ENCODE assay signal across 8 mouse cellular contexts in the genomic region with DNA sequence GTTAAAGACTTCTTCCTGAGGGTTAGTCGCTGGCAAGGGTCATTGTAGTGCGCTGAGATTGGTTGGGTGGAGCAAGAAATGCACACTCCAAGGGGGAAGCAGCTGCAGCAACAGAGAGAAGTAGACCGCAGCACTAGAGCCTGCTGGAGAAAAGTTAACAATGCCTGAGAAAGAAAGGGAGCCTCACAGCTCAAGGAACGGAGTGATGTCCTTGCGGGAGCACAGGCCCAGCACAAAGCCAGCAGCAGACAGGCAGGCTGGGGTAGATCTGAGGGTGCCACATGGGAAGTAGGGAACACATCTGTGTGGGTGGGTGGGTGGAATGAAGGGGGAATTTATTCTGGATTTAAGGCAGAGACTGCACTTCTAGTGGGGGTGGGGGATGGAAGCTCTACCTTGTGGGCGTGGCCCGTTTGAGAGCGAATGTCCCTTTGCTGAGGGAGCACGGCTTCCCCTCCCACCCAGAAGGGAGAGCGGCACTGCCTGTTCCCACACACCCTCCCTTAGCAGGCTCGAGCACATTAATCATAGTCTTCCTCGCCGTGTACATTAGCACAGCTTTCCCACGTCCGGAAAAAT. TPM values are rescaled to one million over a fixed set of nuclear protein-coding genes. Genes with fewer than 3 reads are reported as not detected.
A peak's percentile ranks its signal among the peaks of the same experiment; 100 is the strongest.
DNase-seq lines count a peak whose midpoint lies in the region; ATAC-seq and TF ChIP-seq lines count a peak whose summit lies in the region.

No protein-coding gene starts in this region.

- H3K4me1 ChIP-seq in spleen, adult 2 months (ENCODE audit: control insufficient read depth, insufficient read depth, insufficient read length) = no peaks in the 10 kb centered on the region
- peaks cover 16% of the 10 kb centered on the region; the same call in 1 of the 2 replicates for H3K4me1 ChIP-seq in heart, embryonic 10.5 days
- H3K4me1 ChIP-seq in liver, embryonic 11.5 days (replicated peaks; ENCODE audit: control insufficient read depth, insufficient read depth, low read length) = peaks cover 2% of the 10 kb centered on the region; the same call in 1 of the 2 replicates
- H3K4me1 ChIP-seq in midbrain, embryonic 16.5 days (ENCODE audit: control insufficient read depth, insufficient read depth, low read length) = peaks cover 22% of the 10 kb centered on the region

- H3K4me2 ChIP-seq in liver, embryonic 11.5 days = peak overlapping the region; percentile 70
- peak overlapping the region; percentile 81 for H3K4me2 ChIP-seq in midbrain, embryonic 16.5 days (ENCODE audit: low read length)

- peak overlapping the region; percentile 40; the same call in 1 of the 2 replicates for H3K4me3 ChIP-seq in spleen, adult 2 months (ENCODE audit: extremely low read depth, insufficient read depth, insufficient read length)
- H3K4me3 ChIP-seq in heart, embryonic 10.5 days = peak overlapping the region; percentile 61
- peak overlapping the region; percentile 39 for H3K4me3 ChIP-seq in liver, embryonic 11.5 days (ENCODE audit: low read depth, low read length)
- peak overlapping the region; percentile 41 for H3K4me3 ChIP-seq in midbrain, embryonic 16.5 days (ENCODE audit: low read depth, low read length)

- H3K9ac ChIP-seq in liver, embryonic 11.5 days (ENCODE audit: low read depth, low read length) = peak overlapping the region; percentile 37; the same call in 1 of the 2 replicates
- H3K9ac ChIP-seq in midbrain, embryonic 16.5 days (ENCODE audit: low read depth, low read length) = peak overlapping the region; percentile 65

- 8% methylated on average over 15 of the region's 15 CpGs for WGBS in spleen, adult 2 months
- 1% methylated on average over 15 of the region's 15 CpGs for WGBS in heart, embryonic 10.5 days
- 3% methylated on average over 15 of the region's 15 CpGs for WGBS in liver, embryonic 11.5 days
- WGBS in midbrain, embryonic 16.5 days = under 1% methylated on average over 15 of the region's 15 CpGs

- peak; percentile 66; the same call in 1 of the 2 replicates for ATAC-seq in liver, embryonic 11.5 days (replicated peaks; ENCODE audit: low FRiP score)
- peak; percentile 86 for ATAC-seq in midbrain, embryonic 16.5 days

- no peak overlapping the region for H3K27ac ChIP-seq in spleen, adult 2 months (ENCODE audit: insufficient read depth, low read length)
- H3K27ac ChIP-seq in heart, embryonic 10.5 days = peak overlapping the region; percentile 62
- H3K27ac ChIP-seq in liver, embryonic 11.5 days (ENCODE audit: low read depth, low read length) = no peak overlapping the region
- peak overlapping the region; percentile 98 for H3K27ac ChIP-seq in midbrain, embryonic 16.5 days (ENCODE audit: low read length)

- no peaks in the 10 kb centered on the region for H3K36me3 ChIP-seq in spleen, adult 2 months (ENCODE audit: control insufficient read depth, insufficient read depth, low read length)
- no peaks in the 10 kb centered on the region for H3K36me3 ChIP-seq in heart, embryonic 10.5 days
- no peaks in the 10 kb centered on the region for H3K36me3 ChIP-seq in liver, embryonic 11.5 days (ENCODE audit: control insufficient read depth, insufficient read depth, low read length)
- no peaks in the 10 kb centered on the region for H3K36me3 ChIP-seq in midbrain, embryonic 16.5 days (ENCODE audit: control insufficient read depth, insufficient read depth, low read length)

- no peak for TF ChIP-seq POLR2A in spleen, adult 2 months (IDR thresholded peaks at IDR 0.05; ENCODE audit: low read depth, low read length)

- TF ChIP-seq CTCF in spleen, adult 2 months (IDR thresholded peaks at IDR 0.05; ENCODE audit: extremely low read depth, insufficient read depth, insufficient read length, insufficient replicate concordance) = no peak

- no peak for DNase-seq in spleen, adult 2 months (ENCODE audit: low read depth in 1 of 2, low spot score in 2 of 2)
- DNase-seq in spleen, adult 18-20 months = no peak
- DNase-seq in embryo, embryonic 11 days = peak; percentile 85
- DNase-seq in heart, embryonic 10.5 days (ENCODE audit: low spot score) = peak; percentile 78
- DNase-seq in kidney, postnatal 14 days = peak; percentile 46
- DNase-seq in liver, embryonic 11.5 days (ENCODE audit: low spot score) = peak; percentile 42
- peak; percentile 10 for DNase-seq in urinary bladder, postnatal 25 days (ENCODE audit: low spot score)

- H3K9me3 ChIP-seq in heart, embryonic 10.5 days = no peaks in the 10 kb centered on the region
- H3K9me3 ChIP-seq in liver, embryonic 11.5 days (ENCODE audit: control insufficient read depth, low read length) = no peaks in the 10 kb centered on the region
- H3K9me3 ChIP-seq in midbrain, embryonic 16.5 days (replicated peaks; ENCODE audit: control insufficient read depth, low read length, poor library complexity, severe bottlenecking) = no peaks in the 10 kb centered on the region

- peaks cover 1% of the 10 kb centered on the region; the same call in 1 of the 2 replicates for H3K27me3 ChIP-seq in spleen, adult 2 months (ENCODE audit: control insufficient read depth, insufficient read depth, low read length)
- H3K27me3 ChIP-seq in heart, embryonic 10.5 days (ENCODE audit: insufficient read depth, poor library complexity, severe bottlenecking) = peaks cover 19% of the 10 kb centered on the region
- peaks cover 12% of the 10 kb centered on the region for H3K27me3 ChIP-seq in liver, embryonic 11.5 days (replicated peaks; ENCODE audit: control insufficient read depth, insufficient read depth, low read length)
- H3K27me3 ChIP-seq in midbrain, embryonic 16.5 days (ENCODE audit: control insufficient read depth, insufficient read depth, low read depth, low read length) = no peaks in the 10 kb centered on the region

RNA-seq across cellular contexts. Expression of a gene that starts 27.7 kb away (rescaled TPM):
- 0.07 and 0.26 TPM in 2 replicates for polyA plus RNA-seq in spleen, adult 2 months (2012; rRNA removed)
- 0.38 and 0.90 TPM in 2 replicates for polyA plus RNA-seq in heart, embryonic 10.5 days (2016; fragmentation: Nextera tagmentation; extraction: Ambion mirVana)
- 0.08 and 0.22 TPM in 2 replicates for polyA plus RNA-seq in liver, embryonic 11.5 days (2014; fragmentation: Nextera tagmentation; extraction: Ambion mirVana)
- 188 and 194 TPM in 2 replicates for polyA plus RNA-seq in midbrain, embryonic 16.5 days (2015; fragmentation: Nextera tagmentation; extraction: Ambion mirVana)

RNA-seq across cellular contexts. Expression of a gene that starts 49.2 kb away (rescaled TPM):
- polyA plus RNA-seq in spleen, adult 2 months (2012; rRNA removed) = 0.72 and 0.74 TPM in 2 replicates
- polyA plus RNA-seq in heart, embryonic 10.5 days (2016; fragmentation: Nextera tagmentation; extraction: Ambion mirVana) = 4.6 and 5.9 TPM in 2 replicates
- polyA plus RNA-seq in liver, embryonic 11.5 days (2014; fragmentation: Nextera tagmentation; extraction: Ambion mirVana) = 3.4 and 4.4 TPM in 2 replicates
- 13.1 and 13.6 TPM in 2 replicates for polyA plus RNA-seq in midbrain, embryonic 16.5 days (2015; fragmentation: Nextera tagmentation; extraction: Ambion mirVana)

Comparison
In these comparisons a context has a peak if more than half of its experiments do, and no peak if none do; other contexts are left out.
1. DNase-seq: peak in embryo, embryonic 11 days (single experiment), heart, embryonic 10.5 days (single experiment), kidney, postnatal 14 days (single experiment), liver, embryonic 11.5 days (single experiment) and urinary bladder, postnatal 25 days (single experiment); none in spleen, adult 2 months (0 of 2) and spleen, adult 18-20 months (0 of 2).
2. H3K27ac ChIP-seq: peak in heart, embryonic 10.5 days (single experiment) and midbrain, embryonic 16.5 days (single experiment); none in spleen, adult 2 months (single experiment) and liver, embryonic 11.5 days (single experiment).
3. RNA of a gene that starts 27.7 kb away (polyA plus RNA-seq): 188 to 194 TPM in midbrain, embryonic 16.5 days; 0.38 to 0.90 TPM in heart, embryonic 10.5 days, 0.07 to 0.26 TPM in spleen, adult 2 months and 0.08 to 0.22 TPM in liver, embryonic 11.5 days; every median in the first group is over 10 times any median in the second.
4. Peak in every context shown above with its lines, with median percentiles within 50 percentile points of each other: H3K4me3 ChIP-seq.